8 mouse cellular contexts compared by ENCODE assay signal in the genomic region with DNA sequence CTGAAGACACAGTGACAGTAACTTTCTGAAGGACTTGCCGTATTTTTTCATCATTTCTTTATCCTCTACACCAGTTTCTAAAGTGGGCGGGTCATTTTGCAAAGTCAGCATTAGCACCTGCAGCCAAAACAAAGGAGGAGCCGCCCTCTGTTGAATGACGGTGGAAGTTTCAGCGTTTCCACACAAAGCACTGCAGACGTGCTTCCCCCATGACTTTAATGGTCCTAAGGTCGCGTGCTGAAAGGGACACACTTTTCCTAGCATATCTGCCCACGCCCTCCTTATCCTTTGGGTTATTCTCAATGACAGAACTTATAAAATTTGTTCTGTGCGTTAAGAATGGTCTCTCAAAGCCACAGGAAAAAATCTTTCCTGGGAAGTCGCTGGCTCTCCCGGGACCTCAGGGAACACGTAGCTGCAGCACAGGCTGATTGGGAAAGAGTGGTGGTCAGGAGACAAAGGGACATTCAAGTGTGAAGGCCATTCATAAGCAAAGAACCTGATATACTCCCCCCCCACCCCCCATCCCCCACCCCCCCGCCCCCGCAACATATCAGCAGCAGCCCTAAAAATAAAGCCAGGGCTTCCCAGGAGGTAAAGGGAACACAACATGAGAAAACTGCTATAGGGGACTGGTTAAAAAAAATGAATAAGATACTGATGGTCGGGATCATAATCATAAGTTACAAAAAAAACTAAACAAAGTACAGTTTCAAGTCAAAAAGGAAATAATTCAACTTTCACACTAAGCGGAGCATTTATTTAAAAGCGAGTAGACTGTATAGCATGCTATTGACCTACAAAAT.
DNase-seq lines count a peak whose midpoint lies in the region; ATAC-seq lines count a peak whose summit lies in the region.

No protein-coding gene starts in this region.

- peaks cover 16% of the 10 kb centered on the region for H3K4me1 ChIP-seq in hindbrain, embryonic 11.5 days (replicated peaks; ENCODE audit: control insufficient read depth, insufficient read depth, low read length)
- peaks cover 47% of the 10 kb centered on the region for H3K4me1 ChIP-seq in midbrain, embryonic 11.5 days (ENCODE audit: control insufficient read depth, insufficient read depth, low read length)

- WGBS in hindbrain, embryonic 11.5 days = 6% methylated on average over 18 of the region's 18 CpGs
- 5% methylated on average over 18 of the region's 18 CpGs for WGBS in midbrain, embryonic 11.5 days

- peak overlapping the region; percentile 40 for H3K4me2 ChIP-seq in hindbrain, embryonic 11.5 days (replicated peaks; ENCODE audit: low read depth, low read length)
- H3K4me2 ChIP-seq in midbrain, embryonic 11.5 days = peak overlapping the region; percentile 53

- H3K4me3 ChIP-seq in hindbrain, embryonic 11.5 days (ENCODE audit: low read depth, low read length) = peak overlapping the region; percentile 20; the same call in 1 of the 2 replicates
- peak overlapping the region; percentile 13 for H3K4me3 ChIP-seq in midbrain, embryonic 11.5 days (ENCODE audit: low read depth, low read length)

- H3K27ac ChIP-seq in hindbrain, embryonic 11.5 days (ENCODE audit: low read depth, low read length) = peak overlapping the region; percentile 83
- peak overlapping the region; percentile 88 for H3K27ac ChIP-seq in midbrain, embryonic 11.5 days (ENCODE audit: low read depth, low read length)

- ATAC-seq in hindbrain, embryonic 11.5 days (ENCODE audit: low FRiP score) = peak; percentile 75
- ATAC-seq in midbrain, embryonic 11.5 days (ENCODE audit: low FRiP score) = peak; percentile 80

- DNase-seq in CD4-positive, CD25-positive, alpha-beta regulatory T cell, adult 2 months (ENCODE audit: low read depth, low spot score) = peak; percentile 50
- peak; percentile 77 for DNase-seq in ES-CJ7 (ENCODE audit: low read depth, low spot score)
- peak; percentile 60 for DNase-seq in hindbrain, embryonic 11.5 days (ENCODE audit: low spot score)
- DNase-seq in midbrain, embryonic 11.5 days (ENCODE audit: low spot score, missing footprints) = peak; percentile 93
- DNase-seq in gastrocnemius, adult 18-20 months (ENCODE audit: low spot score) = no peak
- DNase-seq in cerebellum, postnatal 4 days (ENCODE audit: low spot score in 2 of 2) = no peak
- DNase-seq in adrenal gland, adult 18-20 months (ENCODE audit: low spot score in 2 of 2) = no peak
- DNase-seq in left cerebral cortex, adult 18-20 months (ENCODE audit: low spot score in 2 of 2) = no peak

- no peaks in the 10 kb centered on the region for H3K36me3 ChIP-seq in hindbrain, embryonic 11.5 days (ENCODE audit: control insufficient read depth, insufficient read depth, low read length)
- H3K36me3 ChIP-seq in midbrain, embryonic 11.5 days (ENCODE audit: control insufficient read depth, insufficient read depth, low read length) = no peaks in the 10 kb centered on the region

- H3K9ac ChIP-seq in hindbrain, embryonic 11.5 days (ENCODE audit: low read depth, low read length) = peak overlapping the region; percentile 51
- peak overlapping the region; percentile 46 for H3K9ac ChIP-seq in midbrain, embryonic 11.5 days (ENCODE audit: low read length)

- H3K9me3 ChIP-seq in hindbrain, embryonic 11.5 days (ENCODE audit: control insufficient read depth, low read length) = no peaks in the 10 kb centered on the region
- H3K9me3 ChIP-seq in midbrain, embryonic 11.5 days (ENCODE audit: control insufficient read depth, low read length) = no peaks in the 10 kb centered on the region

- H3K27me3 ChIP-seq in hindbrain, embryonic 11.5 days (ENCODE audit: control insufficient read depth, insufficient read depth, low read length) = no peaks in the 10 kb centered on the region
- no peaks in the 10 kb centered on the region for H3K27me3 ChIP-seq in midbrain, embryonic 11.5 days (ENCODE audit: control insufficient read depth, insufficient read depth, low read length)

Comparison
In these comparisons a context has a peak if more than half of its experiments do, and no peak if none do; other contexts are left out.
1. DNase-seq: peak in CD4-positive, CD25-positive, alpha-beta regulatory T cell, adult 2 months (single experiment), ES-CJ7 (single experiment), hindbrain, embryonic 11.5 days (single experiment) and midbrain, embryonic 11.5 days (single experiment); none in gastrocnemius, adult 18-20 months (single experiment), cerebellum, postnatal 4 days (0 of 2), adrenal gland, adult 18-20 months (0 of 2) and left cerebral cortex, adult 18-20 months (0 of 2).